Mouse (Mus musculus) mouse embryonic stem cell (cell line): ENCODE results near the gene Zfp507.

ENCODE experiments used
- in situ Hi-C, 2 experiments: fragments of 300-500 bp; cut with MboI; formaldehyde crosslinking; loops; 1 replicate in 1 of 2; 3 replicates in 1 of 2; pipeline ENCODE4 v1.14.3; 2019 to 2020; ENCODE audit warnings: low sequenced_read_pairs in 2 of 2, low pct_unique_long_range_greater_than_20kb in 1 of 2, mixed read lengths in 1 of 2; ENCODE audit not compliant: unreplicated experiment in 1 of 2

Zfp507 gene

GRCm38 (mm10) chr7:35746686-35747396 lies 56.0 kb downstream of the Zfp507 start:
- in situ Hi-C loops: no loop called here

- in situ Hi-C loops: no loop called here
Observed at GRCm38 (mm10) chr7:35745281-35745702, 57.5 kb downstream of the Zfp507 start.

GRCm38 (mm10) chr7:35744771-35745170 lies 58.0 kb downstream of the Zfp507 start:
- in situ Hi-C loops: no loop called here

GRCm38 (mm10) chr7:35742310-35742709 lies 60.5 kb downstream of the Zfp507 start:
- in situ Hi-C loops: no loop called here

GRCm38 (mm10) chr7:35741858-35742257 lies 60.9 kb downstream of the Zfp507 start:
- in situ Hi-C loops: no loop called here

- in situ Hi-C loops: no loop called here
Observed at GRCm38 (mm10) chr7:35740489-35741230, 62.1 kb downstream of the Zfp507 start.

- in situ Hi-C loops: no loop called here
Observed at GRCm38 (mm10) chr7:35738871-35739270, 63.9 kb downstream of the Zfp507 start.

GRCm38 (mm10) chr7:35733313-35734050 lies 69.3 kb downstream of the Zfp507 start:
- in situ Hi-C loops: no loop called here

- in situ Hi-C loops: no loop called here
Observed at GRCm38 (mm10) chr7:35732585-35733059, 70.2 kb downstream of the Zfp507 start.

GRCm38 (mm10) chr7:35729621-35730031 lies 73.2 kb downstream of the Zfp507 start:
- in situ Hi-C loops: no loop called here

GRCm38 (mm10) chr7:35728376-35728775 lies 74.4 kb downstream of the Zfp507 start:
- in situ Hi-C loops: no loop called here

- in situ Hi-C loops: no loop called here
Observed at GRCm38 (mm10) chr7:35723035-35723434, 79.8 kb downstream of the Zfp507 start.
